ENCODE assay signal across 11 mouse cellular contexts in genomic region chr2:78961580-78961979, GRCm38 (mm10).
DNase-seq lines count a peak whose midpoint lies in the region; ATAC-seq lines count a peak whose summit lies in the region.
"Had no signal": no experiment of that assay in that cellular context is flagged by ENCODE, and none has a peak within 500 bp of the region (broad histone marks: within the 10 kb centered on the region; RNA-seq: fewer than 3 reads in every experiment).

No protein-coding gene starts in this region.

- peaks cover 18% of the 10 kb centered on the region for H3K4me1 ChIP-seq in intestine, embryonic 14.5 days (replicated peaks; ENCODE audit: control insufficient read depth, insufficient read depth, low read length)
- H3K4me1 ChIP-seq in intestine, embryonic 16.5 days (ENCODE audit: control insufficient read depth, insufficient read depth, low read length) = 0 out of 2 replicates have a peak, but pooled peaks cover 6% of the 10 kb centered on the region
- H3K4me1 ChIP-seq in embryonic facial prominence, embryonic 15.5 days = peaks cover 16% of the 10 kb centered on the region; the same call in 1 of the 2 replicates
- H3K4me1 ChIP-seq in midbrain, embryonic 14.5 days (ENCODE audit: control insufficient read depth, insufficient read depth, low read length) = peaks cover 10% of the 10 kb centered on the region

- no peak overlapping the region for H3K4me3 ChIP-seq in intestine, embryonic 14.5 days (ENCODE audit: low read depth, low read length)
- no peak overlapping the region for H3K4me3 ChIP-seq in intestine, embryonic 16.5 days (ENCODE audit: low read length)
- no peak overlapping the region for H3K4me3 ChIP-seq in embryonic facial prominence, embryonic 15.5 days (replicated peaks)
- H3K4me3 ChIP-seq in midbrain, embryonic 14.5 days (replicated peaks; ENCODE audit: low read depth, low read length) = no peak overlapping the region
- H3K4me3 ChIP-seq: forebrain, embryonic 15.5 days had no signal

- no peak for DNase-seq in intestine, embryonic 14.5 days (ENCODE audit: low spot score)
- DNase-seq in Muller cell, postnatal 12 days (ENCODE audit: inconsistent ontology term) = peak; percentile 63
- DNase-seq in retina, embryonic 14.5 days (ENCODE audit: low spot score) = peak; percentile 60
- no peak for DNase-seq in midbrain, embryonic 14.5 days
- DNase-seq in right cerebral cortex, postnatal 36 days (ENCODE audit: low spot score in 2 of 2) = no peak
- DNase-seq in spleen, postnatal 10 days (ENCODE audit: low spot score in 2 of 2) = no peak
- DNase-seq: heart, adult 18-20 months had no signal

- H3K9me3 ChIP-seq in intestine, embryonic 14.5 days (ENCODE audit: control insufficient read depth, low read length) = no peaks in the 10 kb centered on the region
- H3K9me3 ChIP-seq in intestine, embryonic 16.5 days (ENCODE audit: control insufficient read depth, low read length) = no peaks in the 10 kb centered on the region
- no peaks in the 10 kb centered on the region for H3K9me3 ChIP-seq in embryonic facial prominence, embryonic 15.5 days (replicated peaks)
- no peaks in the 10 kb centered on the region for H3K9me3 ChIP-seq in midbrain, embryonic 14.5 days (ENCODE audit: control insufficient read depth, low read length)
- H3K9me3 ChIP-seq: forebrain, embryonic 15.5 days had no signal

- ATAC-seq in intestine, embryonic 14.5 days (replicated peaks; ENCODE audit: low FRiP score, low TSS enrichment, low read depth) = no peak
- ATAC-seq in intestine, embryonic 16.5 days = no peak
- no peak for ATAC-seq in embryonic facial prominence, embryonic 15.5 days (ENCODE audit: insufficient number of reproducible peaks, low FRiP score, low TSS enrichment, low read depth)
- no peak for ATAC-seq in midbrain, embryonic 14.5 days (ENCODE audit: low FRiP score, low TSS enrichment)
- ATAC-seq: Patski had no signal

- H3K27ac ChIP-seq in intestine, embryonic 14.5 days (ENCODE audit: low read depth) = no peak overlapping the region
- no peak overlapping the region for H3K27ac ChIP-seq in intestine, embryonic 16.5 days (ENCODE audit: low read length)
- 0 out of 2 replicates have a peak overlapping the region, but pooled peaks have one; percentile 3 for H3K27ac ChIP-seq in embryonic facial prominence, embryonic 15.5 days (replicated peaks)
- no peak overlapping the region for H3K27ac ChIP-seq in midbrain, embryonic 14.5 days (replicated peaks; ENCODE audit: low read depth, low read length)
- H3K27ac ChIP-seq: forebrain, embryonic 15.5 days had no signal

- H3K27me3 ChIP-seq in intestine, embryonic 14.5 days (replicated peaks; ENCODE audit: control insufficient read depth, insufficient read depth, low read length) = no peaks in the 10 kb centered on the region
- H3K27me3 ChIP-seq in intestine, embryonic 16.5 days (replicated peaks; ENCODE audit: control insufficient read depth, insufficient read depth, low read length) = no peaks in the 10 kb centered on the region
- H3K27me3 ChIP-seq in embryonic facial prominence, embryonic 15.5 days = no peaks in the 10 kb centered on the region
- H3K27me3 ChIP-seq in midbrain, embryonic 14.5 days (ENCODE audit: control insufficient read depth, insufficient read depth, low read length) = no peaks in the 10 kb centered on the region
- H3K27me3 ChIP-seq: forebrain, embryonic 15.5 days had no signal

- WGBS in intestine, embryonic 14.5 days = 22% methylated on average over 7 of the region's 7 CpGs
- WGBS in intestine, embryonic 16.5 days = 26% methylated on average over 7 of the region's 7 CpGs
- WGBS in embryonic facial prominence, embryonic 15.5 days = 16% methylated on average over 7 of the region's 7 CpGs
- 42% methylated on average over 7 of the region's 7 CpGs for whole genome bisulfite sequencing in midbrain, embryonic 14.5 days

- 0 out of 2 replicates have a peak overlapping the region, but pooled peaks have one; percentile 5 for H3K4me2 ChIP-seq in intestine, embryonic 14.5 days (ENCODE audit: low read length)
- no peak overlapping the region for H3K4me2 ChIP-seq in intestine, embryonic 16.5 days (ENCODE audit: low read depth, low read length)
- no peak overlapping the region for H3K4me2 ChIP-seq in embryonic facial prominence, embryonic 15.5 days (replicated peaks)
- H3K4me2 ChIP-seq in midbrain, embryonic 14.5 days (ENCODE audit: low read length) = no peak overlapping the region
- H3K4me2 ChIP-seq: forebrain, embryonic 15.5 days had no signal

- H3K36me3 ChIP-seq in intestine, embryonic 14.5 days (ENCODE audit: control insufficient read depth, insufficient read depth, low read length) = no peaks in the 10 kb centered on the region
- no peaks in the 10 kb centered on the region for H3K36me3 ChIP-seq in intestine, embryonic 16.5 days (ENCODE audit: control insufficient read depth, insufficient read depth, low read length)
- no peaks in the 10 kb centered on the region for H3K36me3 ChIP-seq in embryonic facial prominence, embryonic 15.5 days
- no peaks in the 10 kb centered on the region for H3K36me3 ChIP-seq in midbrain, embryonic 14.5 days (ENCODE audit: control insufficient read depth, insufficient read depth, low read length)
- H3K36me3 ChIP-seq: forebrain, embryonic 15.5 days had no signal

- H3K9ac ChIP-seq in intestine, embryonic 14.5 days (ENCODE audit: low read length) = no peak overlapping the region
- no peak overlapping the region for H3K9ac ChIP-seq in intestine, embryonic 16.5 days (ENCODE audit: low read depth, low read length)
- no peak overlapping the region for H3K9ac ChIP-seq in embryonic facial prominence, embryonic 15.5 days
- no peak overlapping the region for H3K9ac ChIP-seq in midbrain, embryonic 14.5 days (replicated peaks; ENCODE audit: low read length)
- H3K9ac ChIP-seq: forebrain, embryonic 15.5 days had no signal

Comparison
In these comparisons a context has a peak if more than half of its experiments do, and no peak if none do; other contexts are left out.
1. DNase-seq: peak in Muller cell, postnatal 12 days (single experiment) and retina, embryonic 14.5 days (single experiment); none in intestine, embryonic 14.5 days (single experiment), midbrain, embryonic 14.5 days (single experiment), right cerebral cortex, postnatal 36 days (0 of 2) and spleen, postnatal 10 days (0 of 2).